Mouse (Mus musculus): ENCODE data around the gene Hemk1. TPM values are rescaled to one million over a fixed set of nuclear protein-coding genes. Genes with fewer than 3 reads are reported as not detected.
A peak's percentile ranks its signal among the peaks of the same experiment; 100 is the strongest.
"Not testable (repeated sequence)": the region's sequence is repeated elsewhere in the genome, so short reads cannot be mapped to it uniquely, and the experiment has no call there.

Hemk1 gene
- total RNA-seq, 2 experiments from 2014 or later, result 22.3 to 22.6 TPM

DNA sequence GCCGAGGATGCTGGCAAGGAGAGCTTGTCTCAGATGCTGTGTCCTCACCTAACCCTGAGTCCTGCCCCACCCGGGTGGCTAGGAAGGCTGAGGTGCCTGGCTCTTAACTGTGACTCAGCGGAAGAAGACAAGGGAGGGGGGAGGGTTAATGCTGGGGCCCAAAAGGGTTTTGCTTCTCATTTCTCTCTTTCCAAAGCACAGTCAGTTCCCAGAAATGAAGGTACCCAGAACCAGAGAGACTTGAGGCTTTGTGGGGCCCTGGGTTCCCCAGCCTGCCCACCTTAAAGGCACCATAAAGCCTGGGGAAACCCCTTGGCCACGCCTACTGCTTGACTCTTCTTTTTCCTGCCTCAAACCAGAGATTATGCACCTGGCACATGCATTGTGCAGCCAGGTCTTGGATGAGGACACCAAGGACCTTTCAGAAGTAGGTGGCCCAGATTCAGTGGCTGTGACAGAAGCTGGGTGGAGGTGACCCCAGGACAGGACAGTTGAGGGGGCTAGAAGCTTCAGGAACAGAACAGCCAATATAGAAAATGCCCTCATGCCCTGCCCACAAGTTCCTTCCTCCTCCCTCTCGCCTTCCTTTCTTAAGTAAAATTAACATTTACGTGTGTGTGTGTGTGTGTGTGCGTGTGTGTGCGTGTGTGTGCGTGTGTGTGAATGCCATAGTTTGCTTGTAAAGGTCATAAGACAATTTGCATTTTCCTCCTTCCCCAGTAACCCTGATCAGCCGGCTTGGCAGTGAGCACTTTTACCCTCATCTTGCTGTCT lies 25.2 kb downstream of the Hemk1 start:
- intact Hi-C loops (cut with DNase I), result no loop called here
- no peak for DNase-seq

DNA sequence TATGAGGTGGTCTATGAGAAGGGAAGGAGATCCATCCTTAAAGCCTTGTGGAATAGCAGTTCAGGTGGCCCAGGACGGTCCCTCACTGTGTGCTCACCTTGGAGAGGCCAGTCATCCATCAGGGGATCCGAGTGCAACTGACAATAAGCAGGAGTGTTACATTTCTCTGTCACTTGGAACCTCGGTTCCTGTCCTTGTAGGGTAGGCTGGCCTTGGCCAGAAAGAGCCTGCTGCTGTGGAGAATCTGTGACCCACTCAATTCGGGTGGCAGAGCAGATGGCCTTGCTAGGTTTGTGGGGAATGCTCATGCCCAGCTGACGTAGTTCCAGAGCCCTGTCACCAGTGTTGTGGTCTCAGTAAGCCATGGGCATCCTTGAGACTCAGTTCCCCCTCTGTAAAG lies 28.6 kb downstream of the Hemk1 start:
- intact Hi-C loops (cut with DNase I), result no loop called here
- DNase-seq, result no peak

DNA sequence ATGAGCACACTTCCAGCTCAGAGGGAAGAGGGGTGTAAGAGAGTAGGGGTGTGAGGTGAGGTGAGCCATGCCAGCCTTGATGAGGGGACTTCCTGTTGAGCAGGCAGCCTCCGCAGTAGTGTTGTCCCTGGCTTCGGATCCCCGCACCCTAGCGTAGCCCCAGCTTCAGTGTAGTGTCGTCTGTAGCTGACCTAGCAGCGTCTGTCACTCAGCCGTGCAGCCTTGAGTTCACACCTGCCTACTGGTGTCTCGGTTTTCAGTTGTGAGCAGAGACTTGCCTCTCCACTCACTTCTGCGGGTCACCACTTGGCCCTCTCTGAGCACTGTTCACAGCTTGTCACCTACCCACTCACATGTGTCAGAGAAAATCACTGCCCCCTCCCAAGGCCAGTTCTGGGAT lies 29.0 kb downstream of the Hemk1 start:
- no peak for DNase-seq
- intact Hi-C loops (cut with DNase I), result no loop called here

GRCm38 (mm10) chr9:107308346-107309000 lies 29.7 kb downstream of the Hemk1 start:
- intact Hi-C loops (cut with DNase I), result no loop called here
- no peak for DNase-seq

GRCm38 (mm10) chr9:107307886-107308285 lies 30.3 kb downstream of the Hemk1 start:
- peak; percentile 79 to 84 for DNase-seq
- intact Hi-C loops (cut with DNase I), result no loop called here

DNA sequence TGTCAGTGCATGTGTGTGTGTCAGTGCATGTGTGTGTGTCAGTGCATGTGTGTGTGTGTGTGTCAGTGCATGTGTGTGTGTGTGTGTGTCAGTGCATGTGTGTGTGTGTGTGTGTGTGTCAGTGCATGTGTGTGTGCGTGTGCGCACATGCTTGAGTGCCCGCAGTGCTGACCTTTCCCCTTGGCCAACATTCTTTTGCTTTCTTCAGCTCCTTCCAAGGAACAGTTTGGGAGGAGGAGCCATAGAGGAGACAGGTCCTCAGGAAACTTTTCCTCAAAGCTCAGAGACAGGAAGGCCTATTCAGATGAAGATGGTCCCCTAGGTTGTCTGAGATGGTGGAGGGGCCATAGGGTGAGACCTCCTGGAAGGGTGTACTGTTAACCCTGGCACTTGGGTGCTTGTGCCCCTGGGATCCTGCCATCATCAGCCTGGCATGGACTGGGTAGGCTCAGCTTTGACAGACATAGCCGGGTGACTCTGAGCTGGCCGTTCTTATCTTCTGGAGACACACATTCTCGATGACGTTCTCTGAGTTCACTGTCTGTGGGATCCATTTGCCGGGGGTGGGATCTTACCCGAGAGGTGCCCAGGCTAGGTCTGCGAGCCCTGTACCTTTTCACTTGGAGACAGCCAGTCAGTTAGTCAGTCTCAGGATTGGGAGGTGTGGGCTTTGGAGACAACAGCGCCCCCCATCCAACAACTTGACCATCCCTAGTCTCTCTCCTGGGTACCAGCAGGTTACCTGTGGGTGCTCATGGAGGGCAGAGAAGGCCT lies 30.9 kb downstream of the Hemk1 start:
- DNase-seq, result peak in 1 of 2 experiments; percentile 52
- intact Hi-C loops (cut with DNase I), result no loop called here

GRCm38 (mm10) chr9:107306673-107307072 lies 31.5 kb downstream of the Hemk1 start:
- intact Hi-C loops (cut with DNase I); DNase-seq: not testable (repeated sequence)

DNA sequence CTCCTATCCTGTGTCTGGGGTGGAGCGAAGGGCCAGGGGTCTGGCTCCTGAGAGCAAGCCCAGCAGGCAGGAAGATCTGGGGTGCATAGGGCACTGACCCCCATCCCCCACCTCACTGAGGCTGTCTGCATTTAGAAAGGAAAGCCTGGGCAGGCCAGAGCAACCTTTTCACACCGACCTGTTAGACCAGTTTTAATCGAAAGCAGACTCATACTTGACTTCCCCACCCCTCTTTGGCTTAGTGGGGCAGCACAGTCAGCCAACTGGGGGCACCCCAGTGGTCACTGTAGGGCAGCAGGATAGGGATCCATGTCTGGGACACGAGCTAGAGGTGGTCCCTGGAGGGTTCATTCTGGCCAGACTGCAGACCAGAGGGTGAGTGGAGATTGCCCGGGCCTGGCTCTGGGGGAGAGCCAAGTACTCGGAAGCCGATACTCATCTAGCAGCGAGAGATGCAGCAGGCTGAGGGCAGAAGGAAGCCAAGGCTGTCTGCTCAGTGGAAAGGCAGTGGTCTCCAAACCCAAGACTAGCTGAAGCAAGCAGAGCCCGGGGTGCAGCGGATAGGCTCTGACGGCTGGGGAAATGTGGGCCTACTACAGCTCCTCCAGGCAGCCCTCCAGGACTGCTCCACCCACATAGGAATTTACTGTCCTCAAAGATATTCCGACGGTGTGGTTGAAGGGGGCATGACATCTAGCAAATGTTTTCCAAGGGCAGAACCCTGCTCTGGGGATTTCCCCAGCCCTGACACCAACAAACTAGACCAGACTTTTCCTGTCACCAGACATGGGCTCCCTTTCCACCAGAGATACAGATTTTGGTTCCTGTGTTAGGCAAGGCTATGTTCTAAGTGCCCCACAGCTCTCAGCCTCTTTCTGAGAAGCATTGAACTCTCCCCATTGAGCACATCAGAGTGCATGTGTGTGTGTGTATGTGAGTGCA lies 32.3 kb downstream of the Hemk1 start:
- no peak for DNase-seq

DNA sequence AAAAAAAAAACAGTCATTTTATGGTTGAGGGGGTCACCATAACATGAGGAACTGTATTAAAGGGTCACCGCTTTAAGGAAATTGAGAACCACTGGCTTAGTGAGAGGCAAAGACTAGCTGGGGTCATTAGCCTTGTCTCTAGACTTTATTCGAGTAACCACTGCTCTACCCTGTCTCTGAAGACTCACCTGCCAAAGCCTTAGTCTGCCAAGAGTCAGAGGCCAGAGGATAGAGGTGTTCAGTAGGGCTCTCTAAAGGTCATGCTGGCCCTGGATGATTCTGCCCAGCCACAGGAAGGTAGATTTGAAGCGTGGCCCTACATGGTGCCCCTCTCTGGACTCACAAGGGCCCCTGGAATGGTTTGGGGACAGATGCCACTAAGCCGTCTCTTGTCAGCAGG lies 33.1 kb downstream of the Hemk1 start:
- intact Hi-C loops (cut with DNase I), result no loop called here

More for the DNA sequence above, 32.3 kb downstream of the Hemk1 start:
- intact Hi-C loops (cut with DNase I), result no loop called here

GRCm38 (mm10) chr9:107304383-107304782 lies 33.8 kb downstream of the Hemk1 start:
- intact Hi-C loops (cut with DNase I), result no loop called here
- DNase-seq, result no peak

More for the DNA sequence above, 33.1 kb downstream of the Hemk1 start:
- no peak for DNase-seq

GRCm38 (mm10) chr9:107303900-107304299 lies 34.2 kb downstream of the Hemk1 start:
- intact Hi-C loops (cut with DNase I), result no loop called here

DNA sequence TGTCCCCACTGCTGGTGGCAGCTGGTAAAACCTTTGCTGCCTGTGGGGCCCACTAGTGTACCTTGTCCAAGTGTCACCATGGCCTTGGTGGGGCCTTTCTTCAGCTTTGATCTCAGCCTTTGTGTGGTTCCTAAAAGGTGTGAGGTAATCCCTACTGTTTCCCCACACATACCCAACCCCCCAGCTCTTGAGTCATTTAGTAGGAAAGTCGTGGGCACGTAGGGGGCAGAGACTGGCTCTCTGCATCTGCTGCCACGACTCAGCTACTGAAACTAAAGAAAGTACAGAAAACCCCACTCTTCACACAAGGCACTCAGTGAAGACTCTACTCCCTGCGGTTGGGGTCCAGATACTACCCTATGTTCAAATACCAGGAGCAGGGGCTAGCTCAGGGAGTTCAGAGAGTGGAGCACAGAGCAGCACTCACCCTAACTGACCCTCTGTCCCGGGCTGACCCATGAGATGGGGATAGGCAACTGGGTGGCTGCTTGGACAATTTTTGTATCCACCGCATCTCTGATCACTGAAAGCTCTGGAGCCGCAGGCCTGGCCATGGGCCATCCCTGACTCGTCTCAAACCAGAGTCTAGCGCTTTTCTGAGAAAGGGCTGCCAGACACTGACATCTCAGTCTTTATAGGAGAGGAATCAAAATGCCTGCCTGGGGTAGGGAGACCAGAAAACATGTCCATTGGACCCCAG lies 34.9 kb downstream of the Hemk1 start:
- DNase-seq, result no peak
- intact Hi-C loops (cut with DNase I), result no loop called here

More at GRCm38 (mm10) chr9:107303900-107304299, 34.2 kb downstream of the Hemk1 start:
- no peak for DNase-seq

- DNase-seq, result no peak
- intact Hi-C loops (cut with DNase I), result no loop called here
These were observed 35.6 kb downstream of the Hemk1 start for GRCm38 (mm10) chr9:107302592-107302991.

DNA sequence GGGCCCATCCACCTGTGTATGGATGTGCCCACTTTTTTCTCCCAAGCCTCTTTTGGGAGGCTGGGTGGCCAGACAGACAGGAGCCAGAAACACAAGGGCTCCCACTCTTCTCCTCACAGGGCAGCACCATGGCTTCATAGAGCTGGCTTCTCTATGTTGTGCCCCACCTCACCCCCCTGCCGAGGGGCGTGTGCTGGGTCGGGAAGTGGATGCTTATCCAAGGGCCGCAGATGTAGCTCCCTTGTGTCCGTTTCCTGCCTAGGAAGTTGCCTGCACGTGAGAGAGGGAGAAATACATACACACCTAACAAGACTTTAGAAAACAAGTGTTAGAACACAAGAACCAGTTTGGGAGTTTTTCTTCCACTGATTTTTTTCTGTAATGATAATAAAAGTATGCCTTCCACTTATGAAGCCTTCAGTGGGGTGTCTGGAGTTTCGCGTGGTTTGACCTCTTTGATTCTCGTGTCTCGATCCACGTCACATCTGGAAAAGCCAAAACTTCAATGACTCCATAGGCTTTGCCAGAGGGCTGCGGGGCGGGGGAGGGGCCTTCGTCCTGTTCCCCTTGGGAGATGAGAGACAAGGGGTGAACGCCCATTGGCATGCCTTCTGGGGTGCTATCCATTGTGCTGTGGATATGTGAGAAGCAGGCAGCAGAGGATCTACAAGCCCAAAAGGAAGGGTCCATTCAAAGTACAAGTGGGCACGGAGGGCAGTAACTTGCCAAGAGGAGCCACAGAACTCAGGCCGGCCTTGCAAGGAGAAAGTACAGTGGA lies 36.4 kb downstream of the Hemk1 start:
- intact Hi-C loops (cut with DNase I), result loop anchor here (2.0 kb wide), 1 partner anchor 23 kb away; no protein-coding TSS in a partner anchor
- no peak for DNase-seq

GRCm38 (mm10) chr9:107300224-107300973 lies 37.8 kb downstream of the Hemk1 start:
- DNase-seq, result no peak
- intact Hi-C loops (cut with DNase I), result loop anchor here (2.0 kb wide), 1 partner anchor 24 kb away; no protein-coding TSS in a partner anchor

- DNase-seq, result peak in 1 of 2 experiments; percentile 57
- intact Hi-C loops (cut with DNase I), result loop anchor here (2.0 kb wide), 1 partner anchor 25 kb away; no protein-coding TSS in a partner anchor
These were observed 38.4 kb downstream of the Hemk1 start for GRCm38 (mm10) chr9:107299783-107300182.

- DNase-seq, result peak in 1 of 2 experiments; percentile 37
- intact Hi-C loops (cut with DNase I), result no loop called here
These were observed 39.3 kb downstream of the Hemk1 start for GRCm38 (mm10) chr9:107298876-107299275.

Measured in heart, postnatal 36 days (tissue).